Mouse (Mus musculus) cerebral cortex, adult 2 months (tissue): Measurements from ENCODE around the gene Tgfbrap1.

ENCODE experiments used
- WGBS: fragments of 180-500 bp; shearing (Covaris S2); methylation state at CpG from one replicate; pipeline ENCODE4 v1.1.7; 2018; 5-methylcytosine and 5-hydroxymethylcytosine counted together

Tgfbrap1 gene

DNA sequence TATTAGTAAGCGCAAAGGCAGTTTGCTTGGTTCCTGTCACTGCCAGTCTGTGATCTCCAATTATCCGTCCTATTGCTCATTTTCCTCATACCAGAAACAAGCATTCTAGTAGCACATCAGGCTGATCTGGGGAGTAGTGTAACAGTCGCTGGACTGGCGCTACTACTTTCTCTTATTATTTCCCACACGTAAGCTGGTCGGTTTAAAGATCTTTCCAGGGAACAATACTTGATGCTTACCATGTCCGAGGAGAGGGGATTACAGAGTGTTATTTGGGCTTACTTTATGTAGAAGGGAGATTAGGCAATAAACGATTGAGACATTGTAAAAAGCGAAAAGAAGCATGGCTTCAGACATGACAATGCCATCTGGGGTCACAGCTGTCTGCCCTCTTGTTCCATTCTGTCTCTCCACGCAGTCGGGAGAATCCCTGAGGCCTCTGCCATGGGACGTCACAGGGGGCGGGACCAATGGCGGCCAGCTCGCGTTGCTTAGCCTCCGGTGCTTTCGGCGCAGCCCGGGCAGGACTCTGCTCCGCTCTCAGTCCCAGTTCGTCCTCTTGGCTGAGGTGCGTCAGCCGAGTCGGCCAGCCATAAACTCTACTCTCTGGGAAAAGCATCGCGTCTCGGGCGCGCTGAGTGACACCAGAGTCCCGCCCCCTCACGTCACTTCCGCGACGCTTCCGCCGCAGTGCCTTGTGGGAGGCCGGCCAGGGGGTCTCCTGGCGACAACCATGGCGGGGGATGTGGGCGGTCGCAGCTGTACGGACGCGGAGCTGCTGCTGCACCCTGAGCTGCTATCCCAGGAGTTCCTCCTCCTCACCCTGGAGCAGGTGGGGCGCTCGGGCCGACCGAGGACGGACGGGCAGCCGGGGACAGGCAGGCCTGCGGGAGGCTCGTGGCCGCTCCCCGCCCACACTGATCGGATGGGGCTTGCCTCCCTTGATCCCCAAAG is at the start of gene Tgfbrap1, which contains the start of gene AI597479:
TSS of gene Tgfbrap1 (minus strand) at position 607 of the 954 bp plus-strand sequence.
TSS of gene AI597479 (plus strand) at position 680 of the 954 bp plus-strand sequence.
- under 1% methylated on average over 57 of the region's 57 CpGs for WGBS

DNA sequence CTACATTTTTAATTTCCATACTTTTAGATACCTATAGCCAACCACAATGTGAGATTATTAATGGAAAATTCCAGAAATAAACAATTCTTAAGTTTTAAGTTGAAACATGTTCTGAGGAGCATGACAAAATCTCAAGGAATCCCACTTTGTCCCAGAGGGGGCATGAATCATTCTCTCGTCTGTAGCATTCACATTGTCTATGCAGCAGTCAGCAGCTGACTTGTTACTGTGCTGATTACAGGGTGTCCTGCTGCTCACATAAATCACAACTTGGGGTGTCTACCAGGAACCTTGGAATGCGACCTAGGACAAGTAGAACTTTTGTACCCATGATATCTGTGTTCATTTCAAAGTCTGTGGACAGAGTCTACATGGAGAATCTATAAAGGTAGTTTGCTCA is 49.0 kb upstream of the Tgfbrap1 start:
- 67% methylated on average over 2 of the region's 2 CpGs for WGBS

DNA sequence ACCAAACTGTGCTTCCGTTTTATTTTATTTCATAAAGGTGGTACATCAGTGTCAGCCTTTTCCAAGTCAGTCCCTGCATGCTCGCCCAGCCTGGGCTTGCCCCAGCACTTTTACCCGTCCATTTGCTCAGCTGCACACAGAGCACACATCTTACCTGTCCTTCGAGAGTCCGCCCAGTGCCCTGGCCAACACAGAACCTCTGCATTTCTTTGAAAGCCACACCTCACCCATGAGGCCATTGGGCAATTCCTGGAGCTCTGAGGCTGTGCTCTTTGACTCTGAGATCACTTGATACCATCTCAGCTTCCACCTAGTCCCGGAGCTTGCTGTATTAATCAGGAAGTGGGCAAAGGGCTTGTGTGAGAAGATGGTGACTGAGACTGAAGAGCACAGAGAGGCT is 47.0 kb upstream of the Tgfbrap1 start:
- 62% methylated on average over 6 of the region's 6 CpGs for WGBS

- WGBS: 53% methylated on average over 8 of the region's 8 CpGs
Measured at GRCm38 (mm10) chr1:43144338-43144906, 46.0 kb upstream of the Tgfbrap1 start.

- WGBS: 87% methylated on average over 4 of the region's 4 CpGs
Measured at GRCm38 (mm10) chr1:43143791-43144190, 45.4 kb upstream of the Tgfbrap1 start.

DNA sequence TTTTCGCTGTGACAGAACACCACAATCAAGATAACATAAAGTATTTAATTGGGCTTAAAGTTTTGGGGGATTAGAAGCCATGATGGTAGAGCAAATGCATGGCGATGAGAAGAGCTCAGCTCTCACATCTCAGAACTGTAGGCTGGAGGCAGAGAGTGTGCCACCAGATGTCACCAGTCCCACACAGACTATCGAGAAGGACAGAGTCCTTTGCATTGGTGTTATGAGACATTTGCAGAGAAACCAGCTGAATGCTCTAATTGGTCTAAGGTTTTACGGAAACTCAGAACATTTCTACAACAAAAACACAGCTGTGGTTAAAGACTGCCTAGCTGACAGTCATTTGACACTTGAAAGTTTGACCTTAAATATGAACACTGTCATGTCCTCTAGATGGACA is 44.8 kb upstream of the Tgfbrap1 start:
- 44% methylated on average over 4 of the region's 4 CpGs for WGBS

DNA sequence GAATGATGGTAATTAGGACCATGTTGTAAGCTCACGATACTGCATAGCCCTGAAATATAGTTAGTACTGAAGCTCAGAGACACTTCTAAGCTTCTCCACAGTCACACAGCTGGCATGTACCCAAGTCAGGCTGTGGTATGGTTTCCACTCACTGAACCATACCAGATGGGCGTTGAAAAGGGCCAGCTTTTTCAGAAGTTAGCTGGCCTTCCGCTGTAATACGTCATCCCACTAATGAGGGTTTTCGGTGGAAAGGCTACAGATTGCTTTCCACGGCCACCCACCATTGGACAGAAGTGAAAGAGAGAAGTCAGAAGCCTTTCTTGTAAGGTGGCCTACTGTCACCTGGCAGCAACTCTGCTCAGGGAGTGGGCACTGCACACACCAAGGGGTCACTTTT is 44.4 kb upstream of the Tgfbrap1 start:
- 42% methylated on average over 6 of the region's 6 CpGs for WGBS

- 39% methylated on average over 11 of the region's 11 CpGs for WGBS
Measured at GRCm38 (mm10) chr1:43141555-43141961, 43.1 kb upstream of the Tgfbrap1 start.

DNA sequence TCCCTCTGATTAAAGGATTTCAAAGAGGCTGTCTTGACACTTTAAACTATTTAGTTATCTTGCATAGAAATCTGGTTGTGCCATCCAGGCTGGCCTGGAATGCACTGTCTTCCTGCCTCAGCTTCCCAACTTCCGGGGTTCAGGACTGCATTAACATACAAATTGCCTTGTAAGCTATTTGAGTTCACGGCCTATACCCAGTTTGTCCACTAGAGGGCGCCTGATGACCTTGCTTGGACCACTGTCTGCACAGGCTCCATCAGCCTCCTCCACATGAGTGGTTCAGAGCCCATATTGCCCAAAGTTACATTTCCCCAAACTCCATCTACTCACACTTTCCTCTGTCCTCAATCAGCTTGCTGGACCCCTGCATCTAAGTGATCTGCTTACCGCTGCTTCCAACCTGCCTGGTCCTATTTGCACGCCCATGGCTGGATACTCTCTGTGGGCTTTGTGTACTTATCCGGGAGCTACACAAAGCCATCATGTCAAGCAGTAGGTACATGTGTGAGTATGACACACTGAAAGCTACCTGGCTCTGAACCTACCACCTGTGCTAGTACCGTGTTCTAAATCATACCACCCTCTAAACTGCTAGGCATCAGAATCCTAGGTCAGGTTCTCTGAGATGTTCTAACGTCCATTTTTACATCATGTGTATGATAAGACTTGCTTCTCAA is 41.3 kb upstream of the Tgfbrap1 start:
- 47% methylated on average over 8 of the region's 8 CpGs for WGBS

DNA sequence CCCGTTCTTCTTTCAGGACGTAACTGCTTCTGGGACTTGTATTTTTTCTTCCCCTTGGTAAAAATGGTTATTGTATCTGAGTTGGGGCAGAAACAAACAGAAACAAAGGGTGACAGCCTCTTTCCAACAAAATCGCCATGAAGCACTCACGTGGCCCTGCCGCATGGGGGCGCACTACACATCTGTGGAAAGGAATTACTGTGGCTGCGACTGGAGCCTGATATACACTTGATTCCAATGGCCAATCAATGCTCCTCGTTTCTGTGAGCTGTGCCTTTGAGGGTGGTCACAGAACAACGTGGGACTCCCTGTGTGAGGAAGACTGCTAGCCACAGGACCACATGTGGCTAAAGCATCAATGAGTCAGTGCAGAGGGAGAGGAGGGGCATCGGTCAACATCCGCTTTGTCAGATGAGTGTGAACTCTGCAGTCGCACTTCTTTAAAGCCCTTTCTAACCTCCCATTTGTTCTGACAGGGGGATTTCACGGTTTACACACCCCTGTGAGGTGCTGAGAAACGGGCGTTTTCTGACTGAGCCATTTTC is 39.9 kb upstream of the Tgfbrap1 start:
- 65% methylated on average over 15 of the region's 15 CpGs for WGBS

DNA sequence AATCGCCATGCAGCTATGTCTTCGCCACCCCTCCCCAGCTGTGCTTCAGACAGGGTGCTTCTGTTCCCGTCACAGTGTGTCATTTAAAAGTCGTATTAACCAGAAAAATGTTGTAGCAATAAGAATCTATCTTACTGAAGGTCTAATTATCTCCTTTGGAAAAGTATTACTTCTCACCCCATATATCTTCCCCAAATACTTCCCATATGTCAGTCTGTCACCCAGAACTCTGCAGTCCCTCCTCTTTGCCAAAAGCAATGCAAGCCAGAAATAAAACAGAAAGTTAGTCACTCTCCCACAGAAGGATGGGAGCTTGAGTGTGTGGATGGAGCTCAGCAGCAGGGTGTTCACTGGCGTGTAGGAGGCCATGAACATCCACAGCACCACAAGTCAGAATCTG is 38.9 kb upstream of the Tgfbrap1 start:
- WGBS: 49% methylated on average over 5 of the region's 5 CpGs

DNA sequence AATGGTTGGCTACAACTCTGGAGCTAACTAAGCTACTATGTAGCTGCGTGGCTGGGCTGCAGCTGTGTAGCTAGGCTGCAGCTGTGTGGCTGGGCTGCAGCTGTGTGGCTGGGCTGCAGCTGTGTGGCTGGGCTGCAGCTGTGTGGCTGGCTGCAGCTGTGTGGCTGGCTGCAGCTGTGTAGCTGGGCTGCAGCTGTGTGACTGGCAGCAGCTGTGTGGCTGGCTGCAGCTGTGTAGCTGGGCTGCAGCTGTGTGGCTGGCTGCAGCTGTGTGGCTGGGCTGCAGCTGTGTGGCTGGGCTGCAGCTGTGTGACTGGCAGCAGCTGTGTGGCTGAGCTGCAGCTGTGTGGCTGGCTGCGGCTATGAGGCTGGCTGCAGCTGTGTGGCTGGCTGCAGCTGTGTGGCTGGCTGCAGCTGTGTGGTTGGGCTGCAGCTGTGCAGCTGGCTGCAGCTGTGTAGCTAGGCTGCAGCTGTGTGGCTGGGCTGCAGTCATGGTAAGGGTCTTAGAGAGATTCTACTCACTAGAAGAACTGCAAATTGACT is 38.1 kb upstream of the Tgfbrap1 start:
- WGBS: 75% methylated on average over 2 of the region's 2 CpGs

DNA sequence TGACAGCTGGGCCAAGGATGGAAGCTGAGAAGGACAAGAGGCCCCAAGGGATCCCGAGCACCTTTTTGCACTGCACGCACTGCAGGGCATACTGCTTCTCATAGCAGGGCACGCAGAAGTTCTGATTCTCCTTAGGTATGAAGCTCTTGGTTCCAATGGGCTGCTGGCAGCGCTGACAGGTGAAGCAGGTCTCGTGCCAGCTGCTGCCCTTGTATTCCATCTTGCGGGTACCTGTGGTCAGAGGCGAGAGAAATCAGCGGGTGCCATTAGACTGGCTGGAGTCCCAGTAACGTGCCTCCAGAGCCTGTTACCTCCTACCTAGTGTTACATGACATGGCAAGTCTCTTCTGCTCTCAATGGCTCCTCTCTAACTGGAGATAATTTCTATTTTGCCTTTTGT is 33.2 kb upstream of the Tgfbrap1 start:
- WGBS: 88% methylated on average over 9 of the region's 9 CpGs

DNA sequence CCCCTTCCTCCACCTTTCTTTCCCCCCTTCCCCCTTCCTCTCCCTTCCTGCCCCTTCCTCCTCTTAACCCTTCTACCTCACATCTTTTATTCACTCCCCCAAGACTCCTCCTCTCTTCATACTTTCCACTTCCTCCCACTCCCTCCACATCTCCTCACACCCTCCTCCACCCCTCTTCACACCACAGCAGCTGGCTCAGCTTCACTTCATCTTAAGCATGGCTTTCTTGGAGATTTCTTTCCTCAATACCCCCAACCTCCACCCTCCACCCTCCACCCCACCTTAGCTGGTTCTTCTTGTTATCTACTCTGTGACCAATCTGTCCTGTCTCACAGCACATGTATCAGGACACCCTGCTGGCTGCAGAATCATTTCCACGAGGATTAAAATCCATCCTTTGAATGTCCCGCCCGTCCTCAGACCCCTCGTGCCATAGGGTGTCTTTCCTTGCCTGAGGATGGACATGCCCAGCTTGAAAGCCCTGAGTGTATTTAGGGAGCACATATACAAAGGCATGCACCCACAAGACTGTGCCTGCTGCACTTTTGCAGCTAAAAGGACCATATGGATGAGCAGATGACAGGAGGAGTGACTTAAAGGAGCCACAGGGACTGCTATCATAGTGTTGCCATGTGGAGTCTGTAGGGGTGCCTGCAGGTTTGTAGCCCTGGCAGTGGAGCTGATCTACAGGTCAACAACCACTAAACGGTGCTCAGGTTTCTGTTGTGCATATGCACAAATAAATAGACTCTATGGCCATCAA is 32.0 kb upstream of the Tgfbrap1 start:
- WGBS: 60% methylated on average over 5 of the region's 5 CpGs

GRCm38 (mm10) chr1:43127820-43128610 is 29.6 kb upstream of the Tgfbrap1 start:
- WGBS: 47% methylated on average over 8 of the region's 8 CpGs

DNA sequence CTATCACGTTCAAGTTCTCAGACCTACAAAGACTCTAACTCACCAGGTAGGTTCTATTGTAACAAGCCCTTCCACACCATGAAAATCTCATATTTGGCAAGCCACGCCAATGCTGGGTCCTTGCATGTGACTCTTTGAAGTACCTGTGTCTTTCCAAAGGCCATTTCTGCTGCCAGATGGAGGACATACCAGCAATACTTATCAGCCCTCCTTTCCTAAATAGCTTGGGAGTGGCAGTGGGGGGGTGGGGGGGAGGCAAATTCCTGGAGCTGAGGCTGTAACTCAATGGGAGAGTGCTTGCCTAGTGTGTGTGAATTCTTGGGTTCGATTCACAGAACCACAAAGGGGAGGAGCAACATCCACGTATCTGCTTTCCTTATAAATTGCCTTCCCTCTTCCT is 26.3 kb upstream of the Tgfbrap1 start:
- WGBS: 83% methylated on average over 4 of the region's 4 CpGs

- WGBS: 88% methylated on average over 2 of the region's 2 CpGs
Measured at GRCm38 (mm10) chr1:43122616-43123015, 24.2 kb upstream of the Tgfbrap1 start.

GRCm38 (mm10) chr1:43120950-43121349 is 22.5 kb upstream of the Tgfbrap1 start:
- 92% methylated on average over 5 of the region's 5 CpGs for WGBS

- 87% methylated on average over 8 of the region's 8 CpGs for WGBS
Measured at GRCm38 (mm10) chr1:43117435-43117834, 19.0 kb upstream of the Tgfbrap1 start.

GRCm38 (mm10) chr1:43112882-43113281 is 14.4 kb upstream of the Tgfbrap1 start:
- 76% methylated on average over 2 of the region's 2 CpGs for WGBS
